In genomic region chr17:29396056-29396799, GRCm38 (mm10) we compare ENCODE assay signal across 10 mouse cellular contexts. TPM values are rescaled to one million over a fixed set of nuclear protein-coding genes. Genes with fewer than 3 reads are reported as not detected.
DNase-seq lines count a peak whose midpoint lies in the region; ATAC-seq and TF ChIP-seq lines count a peak whose summit lies in the region.
"Had no signal": no experiment of that assay in that cellular context is flagged by ENCODE, and none has a peak within 500 bp of the region (broad histone marks: within the 10 kb centered on the region; RNA-seq: fewer than 3 reads in every experiment).

No protein-coding gene starts in this region.

- no peaks in the 10 kb centered on the region for H3K9me3 ChIP-seq in forebrain, embryonic 10.5 days
- no peaks in the 10 kb centered on the region for H3K9me3 ChIP-seq in forebrain, embryonic 12.5 days
- H3K9me3 ChIP-seq in megakaryocyte, embryonic 14.5 days, result no peaks in the 10 kb centered on the region
- H3K9me3 ChIP-seq in limb, embryonic 10.5 days (replicated peaks), result no peaks in the 10 kb centered on the region
- no peaks in the 10 kb centered on the region for H3K9me3 ChIP-seq in kidney, embryonic 16.5 days (ENCODE audit: low read length)
- H3K9me3 ChIP-seq: kidney, embryonic 15.5 days; midbrain, embryonic 15.5 days had no signal

- H3K9ac ChIP-seq in forebrain, embryonic 12.5 days, result no peak overlapping the region
- H3K9ac ChIP-seq in kidney, embryonic 16.5 days (replicated peaks; ENCODE audit: low read length), result no peak overlapping the region
- H3K9ac ChIP-seq: midbrain, embryonic 15.5 days had no signal

- no peaks in the 10 kb centered on the region for H3K36me3 ChIP-seq in forebrain, embryonic 10.5 days (replicated peaks)
- H3K36me3 ChIP-seq in forebrain, embryonic 12.5 days (replicated peaks), result no peaks in the 10 kb centered on the region
- no peaks in the 10 kb centered on the region for H3K36me3 ChIP-seq in megakaryocyte, embryonic 14.5 days (replicated peaks; ENCODE audit: low read length)
- H3K36me3 ChIP-seq in limb, embryonic 10.5 days, result no peaks in the 10 kb centered on the region
- no peaks in the 10 kb centered on the region for H3K36me3 ChIP-seq in small intestine, adult 2 months (ENCODE audit: control insufficient read depth, insufficient read depth, low read length)
- no peaks in the 10 kb centered on the region for H3K36me3 ChIP-seq in kidney, embryonic 16.5 days (ENCODE audit: insufficient read depth, low read length)
- H3K36me3 ChIP-seq: kidney, embryonic 15.5 days; midbrain, embryonic 15.5 days had no signal

- no peak for DNase-seq in forebrain, embryonic 10.5 days (ENCODE audit: extremely low spot score, low spot score)
- no peak for DNase-seq in limb, embryonic 10.5 days (ENCODE audit: low spot score)
- DNase-seq in kidney, postnatal 14 days, result no peak

- TF ChIP-seq CTCF in small intestine, adult 2 months (IDR thresholded peaks at IDR 0.05; ENCODE audit: extremely low read depth, insufficient read length, insufficient replicate concordance, low read depth, low read length), result no peak

- ATAC-seq in forebrain, embryonic 12.5 days (ENCODE audit: low FRiP score), result no peak
- ATAC-seq in megakaryocyte, adult 5-6 weeks (ENCODE audit: poor library complexity, severe bottlenecking), result no peak
- ATAC-seq in kidney, embryonic 16.5 days (ENCODE audit: low FRiP score, low TSS enrichment), result no peak

- H3K27me3 ChIP-seq in forebrain, embryonic 10.5 days (ENCODE audit: poor library complexity, severe bottlenecking), result peaks cover 41% of the 10 kb centered on the region
- H3K27me3 ChIP-seq in forebrain, embryonic 12.5 days, result peaks cover 22% of the 10 kb centered on the region
- H3K27me3 ChIP-seq in megakaryocyte, embryonic 14.5 days (replicated peaks), result no peaks in the 10 kb centered on the region
- no peaks in the 10 kb centered on the region for H3K27me3 ChIP-seq in limb, embryonic 10.5 days (ENCODE audit: low read depth, poor library complexity, severe bottlenecking)
- no peaks in the 10 kb centered on the region for H3K27me3 ChIP-seq in small intestine, adult 2 months (ENCODE audit: control insufficient read depth, insufficient read depth, low read length)
- no peaks in the 10 kb centered on the region for H3K27me3 ChIP-seq in kidney, embryonic 16.5 days (ENCODE audit: insufficient read depth, low read length)
- H3K27me3 ChIP-seq: midbrain, embryonic 15.5 days had no signal

- no peak overlapping the region for H3K4me2 ChIP-seq in forebrain, embryonic 12.5 days
- no peak overlapping the region for H3K4me2 ChIP-seq in kidney, embryonic 16.5 days (replicated peaks; ENCODE audit: low read depth, low read length)

- WGBS in forebrain, embryonic 10.5 days, result 65% methylated on average over 6 of the region's 6 CpGs
- WGBS in forebrain, embryonic 12.5 days, result 63% methylated on average over 6 of the region's 6 CpGs
- WGBS in limb, embryonic 10.5 days, result 65% methylated on average over 6 of the region's 6 CpGs
- WGBS in small intestine, adult 2 months, result 42% methylated on average over 6 of the region's 6 CpGs
- 62% methylated on average over 6 of the region's 6 CpGs for WGBS in kidney, embryonic 16.5 days

- H3K27ac ChIP-seq in forebrain, embryonic 10.5 days, result peak overlapping the region; percentile 90; the same call in 1 of the 2 replicates
- H3K27ac ChIP-seq in forebrain, embryonic 12.5 days, result no peak overlapping the region
- H3K27ac ChIP-seq in limb, embryonic 10.5 days, result no peak overlapping the region
- H3K27ac ChIP-seq in small intestine, adult 2 months (ENCODE audit: insufficient read depth, low read depth, low read length), result peak overlapping the region; percentile 85
- H3K27ac ChIP-seq in kidney, embryonic 16.5 days (ENCODE audit: low read length), result no peak overlapping the region
- H3K27ac ChIP-seq: midbrain, embryonic 15.5 days had no signal

- H3K4me3 ChIP-seq in forebrain, embryonic 10.5 days, result no peak overlapping the region
- no peak overlapping the region for H3K4me3 ChIP-seq in forebrain, embryonic 12.5 days (replicated peaks)
- H3K4me3 ChIP-seq in megakaryocyte, embryonic 14.5 days (replicated peaks), result peak overlapping the region; percentile 93
- H3K4me3 ChIP-seq in limb, embryonic 10.5 days, result 0 out of 2 replicates have a peak overlapping the region, but pooled peaks have one; percentile 33
- no peak overlapping the region for H3K4me3 ChIP-seq in small intestine, adult 2 months (ENCODE audit: low read depth, low read length)
- no peak overlapping the region for H3K4me3 ChIP-seq in kidney, embryonic 16.5 days (ENCODE audit: low read length)
- H3K4me3 ChIP-seq: kidney, embryonic 15.5 days; midbrain, embryonic 15.5 days had no signal

- TF ChIP-seq POLR2A in small intestine, adult 2 months (IDR thresholded peaks at IDR 0.05; ENCODE audit: low read depth, low read length), result no peak

- H3K4me1 ChIP-seq in forebrain, embryonic 10.5 days, result peaks cover 45% of the 10 kb centered on the region
- peaks cover 23% of the 10 kb centered on the region for H3K4me1 ChIP-seq in forebrain, embryonic 12.5 days
- peaks cover 91% of the 10 kb centered on the region for H3K4me1 ChIP-seq in megakaryocyte, embryonic 14.5 days
- H3K4me1 ChIP-seq in limb, embryonic 10.5 days, result peaks cover 44% of the 10 kb centered on the region
- H3K4me1 ChIP-seq in small intestine, adult 2 months (ENCODE audit: control insufficient read depth, insufficient read depth, insufficient read length, low read length), result peaks cover 49% of the 10 kb centered on the region
- H3K4me1 ChIP-seq in kidney, embryonic 16.5 days (ENCODE audit: insufficient read depth, low read length), result peaks cover 22% of the 10 kb centered on the region

RNA-seq across cellular contexts. Expression of gene Fgd2, which starts 35.5 kb away (rescaled TPM):
- polyA plus RNA-seq in forebrain, embryonic 10.5 days (2016; fragmentation: Nextera tagmentation; extraction: Ambion mirVana), result 5.4 and 6.3 TPM in 2 replicates
- 3.4 and 3.7 TPM in 2 replicates for polyA plus RNA-seq in forebrain, embryonic 12.5 days (2016; fragmentation: Nextera tagmentation; extraction: Ambion mirVana)
- 4.3 and 23.7 TPM in 2 replicates for polyA plus RNA-seq in megakaryocyte, embryonic 14.5 days (2012; ENCODE audit: insufficient read depth, low replicate concordance)
- total RNA-seq in megakaryocyte, adult 5-6 weeks (2015), result 44.8 and 47.7 TPM in 2 replicates
- 45.5 and 48.0 TPM in 2 replicates for total RNA-seq in megakaryocyte, adult 5-6 weeks (2017)
- polyA plus RNA-seq in limb, embryonic 10.5 days (2016; fragmentation: Nextera tagmentation; extraction: Ambion mirVana), result 6.4 and 6.7 TPM in 2 replicates
- 14.0 and 16.3 TPM in 2 replicates for polyA plus RNA-seq in small intestine, adult 2 months (2012; rRNA removed)
- polyA plus RNA-seq in kidney, embryonic 16.5 days (2015; fragmentation: Nextera tagmentation; extraction: Ambion mirVana), result 14.4 and 16.2 TPM in 2 replicates

RNA-seq across cellular contexts. Expression of gene Mtch1, which starts 48.5 kb away (rescaled TPM):
- 255 and 270 TPM in 2 replicates for polyA plus RNA-seq in forebrain, embryonic 10.5 days (2016; fragmentation: Nextera tagmentation; extraction: Ambion mirVana)
- polyA plus RNA-seq in forebrain, embryonic 12.5 days (2016; fragmentation: Nextera tagmentation; extraction: Ambion mirVana), result 381 and 393 TPM in 2 replicates
- 140 and 280 TPM in 2 replicates for polyA plus RNA-seq in megakaryocyte, embryonic 14.5 days (2012; ENCODE audit: insufficient read depth, low replicate concordance)
- total RNA-seq in megakaryocyte, adult 5-6 weeks (2015), result 111 and 128 TPM in 2 replicates
- 84.1 and 107 TPM in 2 replicates for total RNA-seq in megakaryocyte, adult 5-6 weeks (2017)
- polyA plus RNA-seq in limb, embryonic 10.5 days (2016; fragmentation: Nextera tagmentation; extraction: Ambion mirVana), result 234 and 286 TPM in 2 replicates
- polyA plus RNA-seq in small intestine, adult 2 months (2012; rRNA removed), result 153 and 260 TPM in 2 replicates
- 189 and 316 TPM in 2 replicates for polyA plus RNA-seq in kidney, embryonic 16.5 days (2015; fragmentation: Nextera tagmentation; extraction: Ambion mirVana)

Comparison
In these comparisons a context has a peak if more than half of its experiments do, and no peak if none do; other contexts are left out.
1. H3K27ac ChIP-seq: peak in forebrain, embryonic 10.5 days (single experiment) and small intestine, adult 2 months (single experiment); none in forebrain, embryonic 12.5 days (single experiment), limb, embryonic 10.5 days (single experiment) and kidney, embryonic 16.5 days (single experiment).
2. H3K4me3 ChIP-seq: peak in megakaryocyte, embryonic 14.5 days (single experiment) and limb, embryonic 10.5 days (single experiment); none in forebrain, embryonic 10.5 days (single experiment), forebrain, embryonic 12.5 days (single experiment), small intestine, adult 2 months (single experiment) and kidney, embryonic 16.5 days (single experiment).